In genomic region chrX:152015752-152016150, GRCm38 (mm10) we compare ENCODE assay signal across 8 mouse cellular contexts. TPM values are rescaled to one million over a fixed set of nuclear protein-coding genes. Genes with fewer than 3 reads are reported as not detected.
DNase-seq lines count a peak whose midpoint lies in the region; ATAC-seq and TF ChIP-seq lines count a peak whose summit lies in the region.

No protein-coding gene starts in this region.

- peaks cover 10 to 20% of the 10 kb centered on the region in 2 experiments; a peak in 3 of 4 replicates for H3K4me1 ChIP-seq in liver, embryonic 14.5 days (replicated peaks; ENCODE audit: control insufficient read depth in 2 of 2, insufficient read depth in 2 of 2, low read length in 1 of 2)

- H3K9ac ChIP-seq in liver, embryonic 14.5 days (replicated peaks) = peak overlapping the region; percentile 71

- no peaks in the 10 kb centered on the region for H3K27me3 ChIP-seq in liver, embryonic 14.5 days (ENCODE audit: control insufficient read depth, insufficient read depth, low read length)

- WGBS in liver, embryonic 14.5 days (ENCODE audit: insufficient replicate concordance) = 10% methylated on average over 11 of the region's 11 CpGs

- peak; percentile 7 for DNase-seq in cerebellum, adult 11-12 months
- no peak for DNase-seq in cerebellum, postnatal 25 days
- peak; percentile 24 for DNase-seq in thymus, postnatal 0 days (ENCODE audit: low spot score)
- no peak for DNase-seq in thymus, postnatal 4 days
- no peak for DNase-seq in liver, embryonic 14.5 days (ENCODE audit: low read depth in 3 of 3, low spot score in 3 of 3)
- peak; percentile 23 for DNase-seq in telencephalon, adult 2 months (ENCODE audit: low read depth, low spot score)
- DNase-seq in urinary bladder, adult 2 months (ENCODE audit: low spot score) = no peak
- DNase-seq in B cell, adult 2 months = no peak

- H3K27ac ChIP-seq in liver, embryonic 14.5 days = peak overlapping the region; percentile 65

- peak overlapping the region; percentile 76 to 99 for H3K4me3 ChIP-seq in liver, embryonic 14.5 days (ENCODE audit: insufficient read depth in 1 of 2, low read depth in 2 of 2, low read length in 2 of 2)

- H3K4me2 ChIP-seq in liver, embryonic 14.5 days (ENCODE audit: low read depth) = peak overlapping the region; percentile 78

- H3K9me3 ChIP-seq in liver, embryonic 14.5 days (ENCODE audit: control insufficient read depth, low read length) = no peaks in the 10 kb centered on the region

- peak; percentile 17; the same call in 1 of the 2 replicates for ATAC-seq in liver, embryonic 14.5 days (ENCODE audit: insufficient read depth)

- TF ChIP-seq EP300 in liver, embryonic 14.5 days (IDR thresholded peaks at IDR 0.05; ENCODE audit: low read depth) = no peak

- TF ChIP-seq CTCF in liver, embryonic 14.5 days (IDR thresholded peaks at IDR 0.05; ENCODE audit: low read depth) = peak; percentile 21; the same call in 1 of the 2 replicates

- H3K36me3 ChIP-seq in liver, embryonic 14.5 days (replicated peaks; ENCODE audit: control insufficient read depth, insufficient read depth, low read depth) = no peaks in the 10 kb centered on the region

RNA-seq across cellular contexts. Expression of gene Ribc1, which starts 0.3 kb away (rescaled TPM):
- 3.1 and 4.5 TPM in 2 replicates for polyA plus RNA-seq in thymus, postnatal 0 days (2015; fragmentation: Nextera tagmentation; extraction: Ambion mirVana)
- 0.78 and 0.87 TPM in 2 replicates for polyA plus RNA-seq in liver, embryonic 14.5 days (2012; rRNA removed)
- polyA plus RNA-seq in liver, embryonic 14.5 days (2014; fragmentation: Nextera tagmentation; extraction: Ambion mirVana) = 2.0 and 2.4 TPM in 2 replicates
- polyA plus RNA-seq in urinary bladder, adult 2 months (2012; rRNA removed) = 0.54 and 1.0 TPM in 2 replicates

RNA-seq across cellular contexts. Expression of gene Smc1a, which starts 0.5 kb away (rescaled TPM):
- polyA plus RNA-seq in thymus, postnatal 0 days (2015; fragmentation: Nextera tagmentation; extraction: Ambion mirVana) = 105 and 106 TPM in 2 replicates
- polyA plus RNA-seq in liver, embryonic 14.5 days (2012; rRNA removed) = 28.0 and 41.9 TPM in 2 replicates
- polyA plus RNA-seq in liver, embryonic 14.5 days (2014; fragmentation: Nextera tagmentation; extraction: Ambion mirVana) = 51.8 and 58.1 TPM in 2 replicates
- polyA plus RNA-seq in urinary bladder, adult 2 months (2012; rRNA removed) = 40.7 and 48.5 TPM in 2 replicates

RNA-seq across cellular contexts. Expression of gene Hsd17b10, which starts 14.1 kb away (rescaled TPM):
- polyA plus RNA-seq in thymus, postnatal 0 days (2015; fragmentation: Nextera tagmentation; extraction: Ambion mirVana) = 137 and 141 TPM in 2 replicates
- polyA plus RNA-seq in liver, embryonic 14.5 days (2012; rRNA removed) = 33.4 and 34.9 TPM in 2 replicates
- 98.4 and 102 TPM in 2 replicates for polyA plus RNA-seq in liver, embryonic 14.5 days (2014; fragmentation: Nextera tagmentation; extraction: Ambion mirVana)
- polyA plus RNA-seq in urinary bladder, adult 2 months (2012; rRNA removed) = 61.2 and 72.5 TPM in 2 replicates

Comparison
In these comparisons a context has a peak if more than half of its experiments do, and no peak if none do; other contexts are left out.
1. DNase-seq: peak in cerebellum, adult 11-12 months (single experiment), thymus, postnatal 0 days (single experiment) and telencephalon, adult 2 months (single experiment); none in cerebellum, postnatal 25 days (0 of 2), thymus, postnatal 4 days (single experiment), liver, embryonic 14.5 days (0 of 3), urinary bladder, adult 2 months (single experiment) and B cell, adult 2 months (0 of 2).